In genomic region chr17:80559050-80559449, GRCm38 (mm10) we compare ENCODE assay signal across 9 mouse cellular contexts. TPM values are rescaled to one million over a fixed set of nuclear protein-coding genes. Genes with fewer than 3 reads are reported as not detected.
DNase-seq lines count a peak whose midpoint lies in the region; ATAC-seq and TF ChIP-seq lines count a peak whose summit lies in the region.
"Had no signal": no experiment of that assay in that cellular context is flagged by ENCODE, and none has a peak within 500 bp of the region (broad histone marks: within the 10 kb centered on the region; RNA-seq: fewer than 3 reads in every experiment).

No protein-coding gene starts in this region.

- peak; percentile 38 for TF ChIP-seq CTCF in E14TG2a.4 (conservative IDR thresholded peaks at IDR 0.05; ENCODE audit: low read length)

- no peaks in the 10 kb centered on the region for H3K9me3 ChIP-seq in kidney, embryonic 16.5 days (ENCODE audit: low read length)
- H3K9me3 ChIP-seq in E14TG2a.4 (ENCODE audit: low read length): no peaks in the 10 kb centered on the region
- H3K9me3 ChIP-seq in embryonic facial prominence, embryonic 11.5 days (replicated peaks; ENCODE audit: control insufficient read depth, low read length): no peaks in the 10 kb centered on the region
- no peaks in the 10 kb centered on the region for H3K9me3 ChIP-seq in limb, embryonic 14.5 days (ENCODE audit: control insufficient read depth, low read length)
- H3K9me3 ChIP-seq: neural tube, embryonic 13.5 days had no signal

- no peak overlapping the region for H3K9ac ChIP-seq in kidney, embryonic 16.5 days (replicated peaks; ENCODE audit: low read length)
- H3K9ac ChIP-seq in embryonic facial prominence, embryonic 11.5 days (replicated peaks; ENCODE audit: low read length): no peak overlapping the region
- H3K9ac ChIP-seq in limb, embryonic 14.5 days (ENCODE audit: low read depth, low read length, severe bottlenecking): no peak overlapping the region
- H3K9ac ChIP-seq: neural tube, embryonic 13.5 days had no signal

- 33% methylated on average over 11 of the region's 11 CpGs for WGBS in kidney, embryonic 16.5 days
- 33% methylated on average over 11 of the region's 11 CpGs for WGBS in embryonic facial prominence, embryonic 11.5 days
- 34% methylated on average over 11 of the region's 11 CpGs for WGBS in limb, embryonic 14.5 days

- 0 out of 2 replicates have a peak, but pooled peaks cover 3% of the 10 kb centered on the region for H3K4me1 ChIP-seq in kidney, embryonic 16.5 days (ENCODE audit: insufficient read depth, low read length)
- H3K4me1 ChIP-seq in E14TG2a.4 (replicated peaks; ENCODE audit: low read depth, low read length): peaks cover 38% of the 10 kb centered on the region
- H3K4me1 ChIP-seq in embryonic facial prominence, embryonic 11.5 days (ENCODE audit: control insufficient read depth, insufficient read depth, low read length): no peaks in the 10 kb centered on the region
- no peaks in the 10 kb centered on the region for H3K4me1 ChIP-seq in limb, embryonic 14.5 days (ENCODE audit: control insufficient read depth, insufficient read depth, low read length)

- no peak overlapping the region; the same call in 1 of the 2 replicates for H3K4me2 ChIP-seq in kidney, embryonic 16.5 days (replicated peaks; ENCODE audit: low read depth, low read length)
- no peak overlapping the region for H3K4me2 ChIP-seq in embryonic facial prominence, embryonic 11.5 days (ENCODE audit: low read depth, low read length)
- no peak overlapping the region for H3K4me2 ChIP-seq in limb, embryonic 14.5 days (replicated peaks; ENCODE audit: low read depth, low read length, severe bottlenecking)
- H3K4me2 ChIP-seq: neural tube, embryonic 13.5 days had no signal

- no peaks in the 10 kb centered on the region for H3K27me3 ChIP-seq in kidney, embryonic 16.5 days (ENCODE audit: insufficient read depth, low read length)
- no peaks in the 10 kb centered on the region for H3K27me3 ChIP-seq in E14TG2a.4 (ENCODE audit: insufficient read depth, low read length)
- H3K27me3 ChIP-seq in embryonic facial prominence, embryonic 11.5 days (ENCODE audit: control insufficient read depth, insufficient read depth, low read length): no peaks in the 10 kb centered on the region
- H3K27me3 ChIP-seq in limb, embryonic 14.5 days (ENCODE audit: control insufficient read depth, insufficient read depth, low read length): no peaks in the 10 kb centered on the region
- H3K27me3 ChIP-seq: neural tube, embryonic 13.5 days had no signal

- no peaks in the 10 kb centered on the region for H3K36me3 ChIP-seq in kidney, embryonic 16.5 days (ENCODE audit: insufficient read depth, low read length)
- no peaks in the 10 kb centered on the region for H3K36me3 ChIP-seq in E14TG2a.4 (ENCODE audit: insufficient read depth, low read length)
- no peaks in the 10 kb centered on the region for H3K36me3 ChIP-seq in embryonic facial prominence, embryonic 11.5 days (replicated peaks; ENCODE audit: control insufficient read depth, insufficient read depth, low read depth, low read length)
- H3K36me3 ChIP-seq in limb, embryonic 14.5 days (ENCODE audit: control insufficient read depth, insufficient read depth, low read length): no peaks in the 10 kb centered on the region

- no peak overlapping the region for H3K27ac ChIP-seq in kidney, embryonic 16.5 days (ENCODE audit: low read length)
- no peak overlapping the region for H3K27ac ChIP-seq in embryonic facial prominence, embryonic 11.5 days (replicated peaks; ENCODE audit: low read depth, low read length)
- no peak overlapping the region for H3K27ac ChIP-seq in limb, embryonic 14.5 days (replicated peaks; ENCODE audit: low read depth, low read length)
- H3K27ac ChIP-seq: neural tube, embryonic 13.5 days had no signal

- TF ChIP-seq POLR2A in limb, embryonic 14.5 days (IDR thresholded peaks at IDR 0.05; ENCODE audit: borderline replicate concordance, extremely low read depth, insufficient read depth, insufficient read length): no peak

- peak; percentile 23 to 44 for DNase-seq in kidney, adult 8-10 months
- peak; percentile 27 for DNase-seq in adrenal gland, adult 2 months
- peak; percentile 81 for DNase-seq in embryonic facial prominence, embryonic 11.5 days (ENCODE audit: low spot score)
- DNase-seq in limb, embryonic 14.5 days (ENCODE audit: low spot score): peak; percentile 55
- peak; percentile 55 for DNase-seq in thymus, postnatal 14 days

- no peak for ATAC-seq in kidney, embryonic 16.5 days (ENCODE audit: low FRiP score, low TSS enrichment)
- ATAC-seq in embryonic facial prominence, embryonic 11.5 days (replicated peaks; ENCODE audit: insufficient number of reproducible peaks, low FRiP score, low TSS enrichment, low read depth): no peak
- ATAC-seq in limb, embryonic 14.5 days (ENCODE audit: low FRiP score, low read depth): no peak
- ATAC-seq in erythroblast, adult 5-6 weeks (replicated peaks; ENCODE audit: low FRiP score, poor library complexity, severe bottlenecking): no peak

- no peak overlapping the region for H3K4me3 ChIP-seq in kidney, embryonic 16.5 days (ENCODE audit: low read length)
- H3K4me3 ChIP-seq in E14TG2a.4 (replicated peaks; ENCODE audit: low read length): peak overlapping the region; percentile 66
- H3K4me3 ChIP-seq in embryonic facial prominence, embryonic 11.5 days (ENCODE audit: low read depth, low read length): no peak overlapping the region
- no peak overlapping the region for H3K4me3 ChIP-seq in limb, embryonic 14.5 days (replicated peaks; ENCODE audit: low read length)
- H3K4me3 ChIP-seq: neural tube, embryonic 13.5 days had no signal

RNA-seq across cellular contexts. Expression of gene Cdkl4, which starts 18.6 kb away (rescaled TPM):
- 0.80 and 0.99 TPM in 2 replicates for polyA plus RNA-seq in kidney, embryonic 16.5 days (2015; fragmentation: Nextera tagmentation; extraction: Ambion mirVana)
- under 1 TPM; 0.14 to 0.17 TPM for total RNA-seq in adrenal gland, adult 2 months (2021)
- 0.07 and 0.15 TPM in 2 replicates for polyA plus RNA-seq in adrenal gland, adult 2 months (2012; rRNA removed)
- polyA plus RNA-seq in embryonic facial prominence, embryonic 11.5 days (2014; fragmentation: Nextera tagmentation; extraction: Ambion mirVana): 1.4 and 1.9 TPM in 2 replicates
- polyA plus RNA-seq in limb, embryonic 14.5 days (2012; rRNA removed): 0.24 and 0.26 TPM in 2 replicates
- 0.06 and 0.19 TPM in 2 replicates for polyA plus RNA-seq in limb, embryonic 14.5 days (2014; fragmentation: Nextera tagmentation; extraction: Ambion mirVana)
- not detected in 2 replicates for total RNA-seq in erythroblast, adult 5-6 weeks (2015; ENCODE audit: low replicate concordance)
- total RNA-seq in erythroblast, adult 5-6 weeks (2017; ENCODE audit: low replicate concordance): 0.42 and 1.0 TPM in 2 replicates

Comparison
In these comparisons a context has a peak if more than half of its experiments do, and no peak if none do; other contexts are left out.
1. DNase-seq: peak in every context shown above with its lines; median percentile 81 in embryonic facial prominence, embryonic 11.5 days; 55 in limb, embryonic 14.5 days; 55 in thymus, postnatal 14 days; 34 in kidney, adult 8-10 months; 27 in adrenal gland, adult 2 months.